Mouse (Mus musculus): Measurements from ENCODE around the gene Sec22a.

The Sec22a gene

GRCm38 (mm10) chr16:35310551-35311110, 53.1 kb downstream of the Sec22a start:
- peak in 1 of 2 experiments; percentile 19 for DNase-seq (ENCODE audit: low spot score in 2 of 2)

DNA sequence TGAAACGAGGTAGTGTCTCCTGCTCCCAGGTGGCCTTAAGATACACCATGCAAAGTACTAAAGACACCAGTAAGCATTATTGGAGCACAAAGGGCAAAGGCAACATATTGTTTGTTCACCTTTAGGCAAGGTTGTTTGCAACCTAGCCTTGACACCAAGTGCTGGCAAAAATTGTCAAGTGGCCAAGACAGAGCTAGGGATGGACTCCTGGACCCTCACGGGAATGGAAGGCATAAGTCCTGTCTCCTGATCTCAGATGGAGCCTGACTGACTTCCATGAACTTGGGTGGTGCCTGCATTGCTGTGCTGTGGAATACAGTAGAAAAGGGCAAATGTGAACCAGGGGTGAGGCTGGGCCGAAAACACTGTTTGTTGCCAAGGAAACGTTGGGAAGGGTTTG, 54.1 kb downstream of the Sec22a start:
- peak in 1 of 2 experiments; percentile 54 for DNase-seq (ENCODE audit: low spot score in 2 of 2)

DNA sequence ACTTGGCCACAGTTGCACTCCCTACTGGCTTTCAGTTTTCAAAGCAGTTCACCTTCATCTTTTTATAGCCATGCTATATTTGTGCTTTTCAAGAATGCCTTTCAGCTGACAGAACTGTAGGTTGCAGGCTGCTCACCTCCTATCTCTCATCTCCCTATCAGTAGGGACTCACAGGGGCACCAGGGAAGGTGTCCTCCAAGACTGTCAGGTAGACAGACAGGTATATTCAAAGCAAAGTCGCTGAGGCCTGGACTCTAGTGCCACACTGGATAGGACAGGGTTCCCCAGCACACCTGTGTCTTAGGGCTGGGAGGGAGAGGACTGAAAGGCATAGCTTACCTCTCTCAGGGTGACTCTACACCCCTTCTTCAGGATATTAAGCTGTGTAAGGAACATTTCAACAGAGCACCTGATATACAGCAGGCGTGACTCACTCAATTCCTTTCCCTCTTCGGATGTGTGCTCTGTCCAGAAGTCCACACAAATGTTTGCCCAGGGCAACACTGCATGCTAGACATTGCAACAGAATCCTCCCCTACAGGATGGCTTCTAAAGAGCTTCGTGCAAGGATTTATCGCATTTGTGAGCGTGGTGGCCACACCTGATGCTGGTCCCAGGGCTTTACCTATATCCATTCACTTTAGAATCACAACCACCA, 55.1 kb downstream of the Sec22a start:
- DNase-seq (ENCODE audit: low spot score in 2 of 2), result peak in 1 of 2 experiments; percentile 26

DNA sequence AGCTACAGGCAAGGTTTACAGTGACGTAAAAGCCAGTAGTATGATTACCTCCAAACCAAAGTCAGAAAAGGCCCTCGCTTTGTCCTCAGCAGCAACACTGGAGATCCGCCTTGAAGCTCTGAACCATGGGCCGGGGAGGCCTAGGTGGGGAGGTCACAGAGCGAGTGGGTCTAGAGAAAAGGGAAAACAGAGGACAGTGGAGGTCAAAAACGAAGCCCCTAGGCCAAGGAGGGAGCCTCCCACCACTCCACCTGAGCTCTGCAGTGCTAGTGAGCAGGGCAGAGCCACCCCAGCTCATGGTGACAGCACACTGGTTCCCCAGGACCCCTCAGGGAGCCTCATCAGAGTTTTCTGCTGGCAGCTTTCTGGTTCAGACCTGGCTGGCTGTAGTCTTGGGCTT, 55.7 kb downstream of the Sec22a start:
- peak in 1 of 2 experiments; percentile 52 for DNase-seq (ENCODE audit: low spot score in 2 of 2)

DNA sequence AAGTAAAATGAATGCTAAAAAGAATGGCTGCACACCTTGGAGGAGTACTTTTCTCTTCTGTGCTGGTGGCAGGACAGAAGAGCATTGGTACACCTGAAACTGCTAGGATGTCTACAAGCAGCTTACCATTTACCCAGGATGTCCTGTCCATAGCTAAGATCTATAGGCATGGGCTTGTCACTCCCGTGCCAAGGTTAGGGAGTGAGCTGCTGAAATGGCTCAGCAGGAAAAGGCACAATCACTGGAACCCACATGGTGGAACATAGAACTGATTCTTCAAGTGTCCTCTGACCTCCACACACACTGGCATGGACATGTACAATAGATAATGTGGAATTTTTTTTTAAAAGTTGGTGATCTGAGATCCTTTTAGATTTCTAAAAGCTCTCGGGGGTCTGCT, 56.4 kb downstream of the Sec22a start:
- peak in 1 of 2 experiments; percentile 16 for DNase-seq (ENCODE audit: low spot score in 2 of 2)

DNA sequence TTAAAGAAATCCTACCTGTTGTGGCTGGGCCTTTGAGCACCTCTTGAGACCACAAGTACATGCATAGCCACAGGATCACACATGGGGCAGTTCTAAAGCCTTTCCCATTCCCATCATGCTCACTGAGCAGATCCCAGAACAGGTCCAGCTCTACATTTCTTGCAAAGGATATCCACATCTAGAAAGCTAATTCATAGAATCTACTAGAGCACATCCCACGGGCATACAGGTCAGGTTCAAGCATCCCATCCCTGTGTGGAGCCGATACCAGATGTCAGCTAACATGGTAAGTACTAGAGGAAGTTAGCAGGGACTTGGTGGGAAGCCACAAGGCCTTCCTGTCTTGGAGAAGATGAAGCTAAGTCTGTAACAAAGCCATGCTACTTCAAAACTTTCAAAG, 57.1 kb downstream of the Sec22a start:
- no peak for DNase-seq (ENCODE audit: low spot score in 2 of 2)

DNA sequence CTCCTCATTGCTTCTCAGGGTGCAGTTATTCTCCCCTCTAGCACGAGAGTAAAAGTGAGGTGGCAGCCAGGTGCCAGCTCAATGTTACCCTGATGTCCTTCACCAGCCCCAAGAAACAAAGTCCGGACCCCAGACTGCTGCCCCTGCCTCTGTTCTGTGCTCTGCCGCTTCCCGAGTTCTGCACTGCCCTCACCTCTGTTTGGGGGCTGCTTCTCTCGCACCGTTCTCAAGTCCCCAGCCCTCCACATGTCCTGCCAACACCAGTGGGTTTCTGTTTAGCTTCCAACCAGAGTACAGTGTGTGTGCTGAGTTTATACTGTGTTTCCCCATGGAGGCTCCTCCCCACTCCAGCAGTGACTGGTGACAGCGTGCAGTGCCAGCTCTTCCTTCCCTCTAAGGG, 58.5 kb downstream of the Sec22a start:
- DNase-seq (ENCODE audit: low spot score in 2 of 2), result peak in 1 of 2 experiments; percentile 49

- peak in 1 of 2 experiments; percentile 14 for DNase-seq (ENCODE audit: low spot score in 2 of 2)
These were observed 59.3 kb downstream of the Sec22a start for GRCm38 (mm10) chr16:35304416-35304815.

GRCm38 (mm10) chr16:35303721-35304120, 60.0 kb downstream of the Sec22a start:
- peak in 1 of 2 experiments; percentile 52 for DNase-seq (ENCODE audit: low spot score in 2 of 2)

GRCm38 (mm10) chr16:35302441-35303280, 61.1 kb downstream of the Sec22a start:
- DNase-seq (ENCODE audit: low spot score in 2 of 2), result peak in 1 of 2 experiments; percentile 57

- DNase-seq (ENCODE audit: low spot score in 2 of 2), result no peak
These were observed 63.6 kb downstream of the Sec22a start for GRCm38 (mm10) chr16:35300156-35300555.

GRCm38 (mm10) chr16:35297786-35298185, 65.9 kb downstream of the Sec22a start:
- no peak for DNase-seq (ENCODE audit: low spot score in 2 of 2)

- DNase-seq (ENCODE audit: low spot score in 2 of 2), result no peak
These were observed 76.5 kb downstream of the Sec22a start for GRCm38 (mm10) chr16:35287244-35287643.

DNA sequence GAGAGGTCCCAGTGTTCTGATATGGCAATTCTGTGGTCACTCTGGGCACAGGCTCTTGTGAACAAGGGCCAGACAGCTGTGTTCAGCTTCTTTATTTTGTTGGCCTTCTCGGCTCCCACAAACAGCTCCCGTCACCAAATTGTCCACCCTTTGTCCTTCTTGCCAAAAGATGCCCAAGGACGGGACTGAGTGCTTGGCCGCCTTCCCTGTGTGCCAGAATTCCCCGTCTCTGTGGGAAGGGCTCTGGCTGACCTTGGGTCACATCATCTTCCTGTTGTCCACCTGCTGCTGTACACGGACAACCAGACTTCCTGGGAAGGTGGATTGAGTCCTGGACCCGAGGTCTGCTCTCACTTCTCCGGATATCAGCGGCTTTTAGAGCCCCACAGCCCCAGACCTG, 77.9 kb downstream of the Sec22a start:
- no peak for DNase-seq (ENCODE audit: low spot score in 2 of 2)

DNA sequence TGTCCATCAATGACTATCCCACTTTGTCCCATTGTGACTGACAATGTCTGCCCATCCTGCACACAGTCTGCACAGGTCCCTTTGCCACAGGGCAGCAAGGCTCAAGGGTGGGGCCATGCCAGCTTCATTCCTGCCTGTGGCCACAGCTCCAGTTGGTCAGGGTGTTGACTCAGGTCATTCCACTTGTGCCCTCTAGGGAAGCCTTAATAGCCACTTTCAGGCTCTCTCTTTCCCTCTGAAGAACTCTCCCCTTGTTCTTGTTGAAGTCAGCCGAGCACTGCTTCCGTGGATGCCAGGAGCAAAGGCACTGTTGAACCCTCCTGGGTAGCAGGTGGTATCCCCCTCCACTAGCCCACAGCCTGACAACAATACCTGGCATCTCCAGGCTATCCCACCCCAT, 81.3 kb downstream of the Sec22a start:
- DNase-seq (ENCODE audit: low spot score in 2 of 2), result no peak

GRCm38 (mm10) chr16:35278166-35278565, 85.6 kb downstream of the Sec22a start:
- no peak for DNase-seq (ENCODE audit: low spot score in 2 of 2)

DNA sequence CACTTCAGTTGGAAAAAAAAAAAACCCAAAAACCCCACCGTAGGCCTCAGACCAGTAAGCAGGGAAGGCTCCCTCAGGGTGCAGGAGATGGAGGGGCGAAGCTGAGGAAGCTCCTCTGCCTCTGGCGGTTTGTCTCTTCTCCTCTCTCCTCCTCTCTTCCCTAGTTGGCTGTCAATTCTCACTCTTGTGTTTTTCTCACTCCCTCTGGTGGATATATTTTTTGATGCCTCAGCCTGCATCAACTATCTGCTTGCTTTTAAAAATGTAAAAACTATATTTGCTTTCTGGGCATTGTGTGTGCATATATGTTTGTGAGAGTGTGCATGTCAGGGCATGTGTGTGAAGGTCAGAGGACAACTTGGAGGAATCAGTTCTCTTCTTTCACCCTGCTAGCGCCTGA, 91.3 kb downstream of the Sec22a start:
- no peak for DNase-seq (ENCODE audit: low spot score in 2 of 2)

DNA sequence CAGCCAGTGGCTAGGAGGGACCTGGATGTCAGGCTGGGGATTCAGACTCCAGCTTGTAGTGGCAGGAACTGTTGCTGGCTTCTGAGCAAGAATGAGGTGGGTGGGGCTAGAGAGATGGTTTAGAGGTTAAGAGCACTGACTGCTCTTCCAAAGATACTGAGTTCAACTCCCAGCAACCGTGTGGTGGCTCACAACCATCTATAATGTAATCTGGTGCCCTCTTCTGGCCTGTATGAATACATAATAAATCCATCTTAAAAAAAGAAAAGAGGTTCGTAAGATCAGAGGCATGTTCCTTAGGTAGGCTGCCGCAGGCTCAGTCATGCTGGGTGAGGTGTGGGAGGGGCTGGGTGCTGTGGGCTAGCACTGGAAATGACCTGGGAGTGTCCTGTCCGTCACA, 92.1 kb downstream of the Sec22a start:
- no peak for DNase-seq (ENCODE audit: low spot score in 2 of 2)

DNA sequence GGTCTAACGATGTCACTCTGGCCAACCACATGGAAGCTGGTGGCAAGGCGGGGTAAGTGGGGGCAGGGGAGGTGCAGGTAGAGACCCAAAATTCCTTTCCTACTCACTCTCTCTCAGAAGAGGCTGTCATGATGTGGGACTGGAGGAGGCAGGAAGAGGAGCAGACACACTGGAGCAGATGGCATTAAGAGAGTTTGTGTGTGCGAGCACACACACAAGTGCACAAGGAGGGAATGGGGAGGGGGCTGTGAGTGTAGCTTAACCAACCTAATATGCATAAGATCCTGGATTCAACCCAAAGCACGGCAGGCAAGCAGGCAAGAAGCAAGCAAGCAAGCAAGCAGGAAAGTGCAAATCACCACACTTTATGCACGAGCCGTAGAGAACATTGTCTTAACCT, 92.8 kb downstream of the Sec22a start:
- no peak for DNase-seq (ENCODE audit: low spot score in 2 of 2)

- peak; percentile 60 to 87 for DNase-seq (ENCODE audit: low spot score in 2 of 2)
These were observed 93.3 kb downstream of the Sec22a start for GRCm38 (mm10) chr16:35270353-35270934.

Measured in urinary bladder, postnatal 4 days (tissue).